Mouse (Mus musculus) spleen, adult 2 months (tissue): ENCODE measurements around the gene Foxr2. TPM values are rescaled to one million over a fixed set of nuclear protein-coding genes. Genes with fewer than 3 reads are reported as not detected.

Source experiments
- DNase-seq, 2 experiments: peaks; one replicate each; pipeline versions ENCODE4 v3.0.0 to v3.0.0-alpha.2; 2012 to 2021; ENCODE audit warnings: low spot score in 2 of 2, low read depth in 1 of 2
- H3K27ac ChIP-seq: fragments of 200-500 bp; 2 replicates; pipeline ENCODE4 v1.5.1; 2012; ENCODE audit warnings: low read length, inconsistent platforms; ENCODE audit not compliant: insufficient read depth
- H3K27me3 ChIP-seq: fragments of 200-500 bp; 2 replicates; pipeline ENCODE4 v1.6.1; 2012; ENCODE audit warnings: mild to moderate bottlenecking, moderate library complexity, low read length, inconsistent platforms; ENCODE audit not compliant: control insufficient read depth, insufficient read depth
- H3K36me3 ChIP-seq: fragments of 200-500 bp; 2 replicates; pipeline ENCODE4 v1.6.1; 2012; ENCODE audit warnings: mild to moderate bottlenecking, low read length, inconsistent platforms; ENCODE audit not compliant: control insufficient read depth, insufficient read depth
- H3K4me1 ChIP-seq: fragments of 200-500 bp; 2 replicates; pipeline ENCODE4 v1.6.1; 2011; ENCODE audit warnings: inconsistent platforms; ENCODE audit not compliant: control insufficient read depth, insufficient read depth, insufficient read length
- H3K4me3 ChIP-seq: fragments of 200-500 bp; 2 replicates; pipeline ENCODE4 v1.5.1; 2011; ENCODE audit warnings: mild to moderate bottlenecking, inconsistent platforms; ENCODE audit not compliant: insufficient read depth, insufficient read length; ENCODE audit errors: extremely low read depth
- CTCF ChIP-seq: fragments of 200-500 bp; IDR thresholded peaks from 2 replicates; pipeline ENCODE4 v1.5.1; 2011; ENCODE audit warnings: mild to moderate bottlenecking, inconsistent platforms; ENCODE audit not compliant: insufficient read depth, insufficient read length, insufficient replicate concordance; ENCODE audit errors: extremely low read depth
- POLR2A ChIP-seq: fragments of 200-500 bp; IDR thresholded peaks from 2 replicates; pipeline ENCODE4 v1.6.1; 2011; ENCODE audit warnings: low read depth, low read length, inconsistent platforms
- WGBS: fragments of 180-500 bp; shearing (Covaris S2); methylation state at CpG from one replicate; pipeline ENCODE4 v1.1.7; 2018; 5-methylcytosine and 5-hydroxymethylcytosine counted together
- polyA plus RNA-seq: library from polyadenylated mRNA; depleted of rRNA; stranded (reverse); fragments of >200 nt; gene quantifications from 2 replicates; pipeline ENCODE4 v1.2.3, GENCODE M21; 2012; rRNA removed

Gene Foxr2
- not detected in 2 replicates for polyA plus RNA-seq

DNA sequence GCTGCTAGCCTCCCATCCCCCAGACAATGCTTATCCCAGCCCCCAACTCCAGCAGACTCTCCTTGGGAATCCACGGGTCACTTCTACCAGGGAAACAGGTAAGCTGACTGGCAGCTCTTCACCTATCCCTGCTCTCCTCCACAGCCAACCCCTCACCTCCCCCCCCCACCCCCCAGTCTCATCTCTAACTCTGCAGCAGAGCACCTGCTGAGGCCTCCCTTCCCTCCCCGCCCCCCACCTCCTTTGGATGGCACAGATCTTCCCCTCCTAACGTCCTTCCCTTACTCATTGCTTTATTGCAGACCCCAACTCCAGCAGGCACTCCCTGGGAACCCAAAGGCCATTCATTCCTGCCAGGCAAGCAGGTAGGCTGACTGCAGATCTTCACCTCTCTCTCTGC is at the start of gene Foxr2:
Foxr2 (plus strand) TSS at position 301 of the 400 bp plus-strand sequence.
- no peak for TF ChIP-seq POLR2A
- TF ChIP-seq CTCF = no peak
- 25% methylated on average over 3 of the region's 3 CpGs for WGBS
- Histone ChIP-seq H3K27ac (no peak within 1 kb of the TSS), H3K27me3 (no peaks in the 10 kb centered on the region), H3K36me3 (no peaks in the 10 kb centered on the region), H3K4me1 (no peaks in the 10 kb centered on the region), H3K4me3 (no peak within 1 kb of the TSS)
- no peak for DNase-seq

DNA sequence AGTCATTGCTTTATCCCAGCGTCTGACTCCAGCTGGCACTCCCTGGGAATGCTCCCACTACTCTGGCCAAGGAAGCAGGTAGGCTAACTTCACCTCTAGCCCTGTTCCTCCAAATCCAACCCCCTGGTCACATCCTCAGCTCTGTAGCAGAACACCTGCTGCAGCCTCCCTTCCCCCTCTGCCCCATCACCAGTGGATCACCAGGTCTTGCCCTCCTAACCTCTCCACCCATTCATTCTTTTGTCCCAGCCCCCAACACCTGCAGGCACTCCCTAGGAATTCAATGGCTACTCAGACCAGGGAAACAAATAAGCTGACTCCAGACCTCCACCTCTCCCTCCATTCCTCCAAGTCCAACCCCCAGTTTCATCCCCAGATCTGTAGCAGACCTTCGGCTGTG is 427 bp downstream of the Foxr2 start:
- Histone ChIP-seq H3K27ac (no peak overlapping the region), H3K4me3 (no peak overlapping the region), H3K27me3 (no peaks in the 10 kb centered on the region), H3K4me1 (no peaks in the 10 kb centered on the region), H3K36me3 (no peaks in the 10 kb centered on the region)
- DNase-seq = no peak
- WGBS = 53% methylated on average over 2 of the region's 2 CpGs
- TF ChIP-seq POLR2A (no peak), CTCF (no peak)

DNA sequence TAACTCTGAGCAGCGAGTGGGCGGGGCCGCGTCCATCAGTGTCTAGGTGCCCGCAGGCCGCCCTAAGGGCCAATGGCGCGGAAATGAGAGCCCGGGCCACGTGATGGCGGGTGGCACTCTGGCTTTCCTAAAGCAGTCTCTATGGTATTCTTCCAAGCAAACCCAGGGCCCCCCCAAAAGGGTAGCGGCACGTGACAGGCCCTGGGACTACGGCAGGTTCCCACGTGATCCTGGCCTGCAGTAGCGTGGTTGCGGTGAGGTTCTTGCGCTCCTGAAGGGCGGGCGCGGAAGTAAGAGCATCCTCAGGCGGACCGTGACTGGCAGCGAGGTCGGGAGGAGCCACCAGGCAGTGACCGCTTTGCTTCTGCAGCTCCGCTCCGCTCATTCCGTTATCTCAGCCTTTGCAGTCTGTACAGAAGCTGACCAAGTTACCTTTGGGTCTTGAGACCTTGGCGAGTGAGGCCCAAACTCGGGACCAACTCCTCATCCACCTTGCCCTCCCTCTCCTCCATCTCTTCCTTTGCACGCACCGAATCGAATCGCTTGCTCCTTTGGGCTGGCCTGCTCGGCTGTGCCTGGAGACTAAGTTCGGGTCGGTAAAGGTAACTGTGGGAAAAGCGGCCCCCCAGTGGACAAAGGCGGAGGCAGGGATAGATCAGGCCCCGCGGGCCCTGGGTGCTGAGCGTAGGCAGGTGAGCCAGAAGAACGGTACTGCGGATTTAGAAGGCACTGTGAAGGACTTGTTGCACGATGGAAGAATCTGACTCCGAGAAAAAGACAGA is 21.3 kb downstream of the Foxr2 start, which contains the start of gene Rragb:
Rragb (plus strand) TSS at position 248 of the 782 bp plus-strand sequence.
- Histone ChIP-seq H3K4me3 (peak within 1 kb of the TSS; percentile 55), H3K27ac (0 out of 2 replicates have a peak within 1 kb of the TSS, but pooled peaks have one; percentile 30), H3K36me3 (no peaks in the 10 kb centered on the region), H3K4me1 (no peaks in the 10 kb centered on the region), H3K27me3 (no peaks in the 10 kb centered on the region)
- TF ChIP-seq CTCF (no peak), POLR2A (no peak)
- peak; percentile 62 to 68 for DNase-seq
- 30% methylated on average over 47 of the region's 47 CpGs for WGBS

DNA sequence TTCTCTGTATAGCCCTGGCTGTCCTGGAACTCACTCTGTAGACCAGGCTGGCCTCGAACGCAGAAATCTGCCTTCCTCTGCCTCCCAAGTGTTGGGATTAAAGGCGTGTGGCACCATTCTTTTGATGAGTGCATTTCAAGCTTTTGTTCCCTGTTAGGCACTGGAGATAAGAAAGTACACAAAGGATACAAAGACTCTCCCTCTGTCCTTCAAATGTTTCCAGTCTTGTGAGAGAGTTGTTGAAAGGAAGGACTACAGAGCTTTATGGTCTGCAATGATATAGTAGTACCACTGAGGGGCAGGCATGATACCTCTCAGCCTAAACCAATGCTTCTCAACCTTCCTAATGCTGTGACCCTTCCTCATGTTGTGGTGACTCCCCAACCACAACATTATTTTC is 24.1 kb downstream of the Foxr2 start:
- TF ChIP-seq CTCF = no peak
- no peak for TF ChIP-seq POLR2A
- H3K27me3 ChIP-seq = no peaks in the 10 kb centered on the region
- H3K4me1 ChIP-seq = no peaks in the 10 kb centered on the region
- 87% methylated on average over 3 of the region's 3 CpGs for WGBS
- no peaks in the 10 kb centered on the region for H3K36me3 ChIP-seq
- no peak overlapping the region for H3K27ac ChIP-seq
- H3K4me3 ChIP-seq = no peak overlapping the region
- no peak for DNase-seq

DNA sequence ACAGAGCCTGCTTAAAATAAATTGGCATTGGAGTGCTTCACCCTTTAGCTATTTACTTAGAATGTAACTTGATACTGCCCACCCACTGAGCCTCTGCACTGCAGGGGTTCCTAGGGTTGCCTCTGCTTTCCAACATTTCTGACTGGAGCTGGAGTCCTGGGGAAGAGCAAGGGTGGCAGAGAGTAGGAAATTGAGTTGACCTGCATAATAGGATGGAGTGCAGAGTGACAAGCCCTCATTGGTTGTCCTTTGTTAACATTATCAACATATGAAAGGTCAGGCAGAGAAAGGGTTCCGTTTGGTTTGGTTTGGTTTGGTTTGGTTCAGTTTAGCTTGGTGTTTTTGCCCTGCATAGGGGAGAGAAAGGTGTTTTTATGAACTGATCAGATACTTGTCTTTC is 33.2 kb downstream of the Foxr2 start:
- H3K4me1 ChIP-seq = no peaks in the 10 kb centered on the region
- DNase-seq = no peak
- no peak overlapping the region for H3K27ac ChIP-seq
- WGBS = 64% methylated on average over 1 of the region's 1 CpGs
- H3K36me3 ChIP-seq = no peaks in the 10 kb centered on the region
- TF ChIP-seq POLR2A = no peak
- no peak for TF ChIP-seq CTCF
- no peaks in the 10 kb centered on the region for H3K27me3 ChIP-seq
- no peak overlapping the region for H3K4me3 ChIP-seq

DNA sequence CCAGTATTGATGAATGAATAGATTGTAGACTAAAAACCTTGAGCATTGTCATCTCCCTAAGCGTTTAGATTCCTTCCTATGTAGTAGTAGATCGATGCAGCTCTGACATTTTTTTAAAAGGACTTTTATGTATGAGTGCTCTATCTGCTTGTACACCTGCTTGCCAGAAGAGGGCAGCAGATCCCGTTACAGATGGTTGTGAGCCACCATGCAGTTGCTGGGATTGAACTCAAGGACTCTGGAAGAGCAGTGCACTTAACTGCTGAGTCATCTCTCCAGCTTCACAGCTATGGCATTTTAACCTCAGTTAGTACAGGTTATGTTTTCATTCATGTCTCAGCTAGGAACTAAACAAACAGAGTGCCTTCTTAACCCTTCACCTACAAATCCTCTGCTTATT is 36.7 kb downstream of the Foxr2 start:
- no peak overlapping the region for H3K27ac ChIP-seq
- H3K27me3 ChIP-seq = no peaks in the 10 kb centered on the region
- peak in 1 of 2 experiments; percentile 3 for DNase-seq

DNA sequence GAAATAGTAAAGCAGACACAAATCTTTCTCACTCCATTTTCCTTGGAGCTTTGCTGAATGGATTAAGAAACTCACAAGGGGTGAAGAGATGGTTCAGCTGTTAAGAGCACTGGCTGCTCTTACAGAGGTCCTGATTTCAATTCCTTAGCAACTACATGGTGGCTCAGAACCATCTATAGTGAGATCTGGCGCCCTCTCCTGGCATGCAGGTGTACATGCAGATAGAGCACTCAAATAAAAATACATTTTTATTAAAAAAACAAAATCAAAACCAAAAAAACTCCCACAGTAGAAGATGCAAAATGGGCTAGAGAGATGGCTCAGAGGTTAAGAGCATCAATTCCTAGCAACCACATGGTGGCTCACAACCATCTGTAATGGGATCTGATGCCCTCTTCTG is 56.2 kb downstream of the Foxr2 start:
- WGBS = 12% methylated on average over 1 of the region's 1 CpGs
- Histone ChIP-seq H3K27ac (no peak overlapping the region), H3K27me3 (no peaks in the 10 kb centered on the region), H3K36me3 (no peaks in the 10 kb centered on the region), H3K4me1 (no peaks in the 10 kb centered on the region), H3K4me3 (no peak overlapping the region)
- TF ChIP-seq POLR2A (no peak), CTCF (no peak)
- no peak for DNase-seq

More for the DNA sequence above, 36.7 kb downstream of the Foxr2 start:
- Histone ChIP-seq H3K36me3 (no peaks in the 10 kb centered on the region), H3K4me3 (no peak overlapping the region), H3K4me1 (no peaks in the 10 kb centered on the region)
- 41% methylated on average over 3 of the region's 3 CpGs for WGBS
- TF ChIP-seq POLR2A (no peak), CTCF (peak; percentile 25; the same call in 1 of the 2 replicates)
